Mouse (Mus musculus) megakaryocyte, embryonic 14.5 days (primary cell): Measurements from ENCODE around the gene Gm12184. TPM values are rescaled to one million over a fixed set of nuclear protein-coding genes. Genes with fewer than 3 reads are reported as not detected.

Experiments used
- H3K27me3 ChIP-seq: replicated peaks from 2 replicates; pipeline ENCODE3; 2012; ENCODE audit warnings: inconsistent platforms
- H3K36me3 ChIP-seq: replicated peaks from 2 replicates; pipeline ENCODE3; 2012; ENCODE audit warnings: low read length, inconsistent platforms, mixed read lengths
- H3K4me1 ChIP-seq: 2 replicates; pipeline ENCODE4 v1.6.1; 2012; ENCODE audit warnings: inconsistent platforms
- H3K4me3 ChIP-seq: replicated peaks from 2 replicates; pipeline ENCODE3; 2012; ENCODE audit warnings: moderate library complexity, mild to moderate bottlenecking, inconsistent platforms
- H3K9me3 ChIP-seq: 2 replicates; pipeline ENCODE4 v1.6.1; 2012; ENCODE audit warnings: inconsistent platforms
- FLI1 ChIP-seq: IDR thresholded peaks from 2 replicates; pipeline ENCODE4 v1.6.1; 2012; ENCODE audit warnings: low read length, inconsistent platforms, mixed read lengths
- GATA1 ChIP-seq: IDR thresholded peaks from 3 replicates; pipeline ENCODE4 v1.6.1; 2012; ENCODE audit warnings: mixed read lengths, low read length, inconsistent platforms, borderline replicate concordance
- polyA plus RNA-seq: library from polyadenylated mRNA; stranded (reverse); fragments of >175 nt; gene quantifications from 2 replicates; pipeline ENCODE4 v1.2.3, GENCODE M21; 2012; ENCODE audit warnings: low replicate concordance; ENCODE audit not compliant: insufficient read depth

Gene Gm12184
- polyA plus RNA-seq, 1 experiment, result 18.6 TPM

DNA sequence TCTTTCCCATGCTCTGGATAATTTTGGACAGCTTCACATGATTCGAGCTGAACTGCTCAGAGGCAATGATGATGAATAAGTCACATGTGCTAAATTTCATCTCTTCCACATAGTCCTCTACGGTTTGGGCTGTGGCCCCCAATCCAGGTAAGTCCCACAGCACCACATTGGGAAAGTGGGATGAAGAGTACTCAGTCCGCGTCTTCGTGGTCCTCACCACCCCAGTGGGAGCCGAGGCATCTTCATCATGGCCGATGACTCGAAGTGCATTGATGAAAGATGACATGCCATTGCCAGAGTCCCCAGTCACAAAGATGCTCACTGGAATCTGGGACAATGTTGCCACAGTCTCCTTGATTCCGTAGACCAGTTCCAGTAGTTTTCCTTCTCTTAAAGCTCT, 40.0 kb upstream of the Gm12184 start:
- Histone ChIP-seq H3K4me1 (peaks cover 43% of the 10 kb centered on the region), H3K9me3 (no peaks in the 10 kb centered on the region), H3K27me3 (no peaks in the 10 kb centered on the region), H3K36me3 (peaks cover 50% of the 10 kb centered on the region), H3K4me3 (no peak overlapping the region)
- TF ChIP-seq FLI1 (no peak), GATA1 (no peak)

GRCm38 (mm10) chr11:48863808-48864207, 37.4 kb upstream of the Gm12184 start:
- Histone ChIP-seq H3K27me3 (no peaks in the 10 kb centered on the region), H3K4me3 (no peak overlapping the region), H3K36me3 (peaks cover 50% of the 10 kb centered on the region), H3K9me3 (no peaks in the 10 kb centered on the region), H3K4me1 (peaks cover 33% of the 10 kb centered on the region)
- TF ChIP-seq FLI1 (no peak), GATA1 (no peak)

- H3K4me3 ChIP-seq, result no peak overlapping the region
- peaks cover 35% of the 10 kb centered on the region for H3K4me1 ChIP-seq
- peaks cover 45% of the 10 kb centered on the region for H3K36me3 ChIP-seq
- no peaks in the 10 kb centered on the region for H3K9me3 ChIP-seq
- no peak for TF ChIP-seq GATA1
- no peak for TF ChIP-seq FLI1
- H3K27me3 ChIP-seq, result no peaks in the 10 kb centered on the region
Measured at GRCm38 (mm10) chr11:48862784-48863319, 36.4 kb upstream of the Gm12184 start.

DNA sequence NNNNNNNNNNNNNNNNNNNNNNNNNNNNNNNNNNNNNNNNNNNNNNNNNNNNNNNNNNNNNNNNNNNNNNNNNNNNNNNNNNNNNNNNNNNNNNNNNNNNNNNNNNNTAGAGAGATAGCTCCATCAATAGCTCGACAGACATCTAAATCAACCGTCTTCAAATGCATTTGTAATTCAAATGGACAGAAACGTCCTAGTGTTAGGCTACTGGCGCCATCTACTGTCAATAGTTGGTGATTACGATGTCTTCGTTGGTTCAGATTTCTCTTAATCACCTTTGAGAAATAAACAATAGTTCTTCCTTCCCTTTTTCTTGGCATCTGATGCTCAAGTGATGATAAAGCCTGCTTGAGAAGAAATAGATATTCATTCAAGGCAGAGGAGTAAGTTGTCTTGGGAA, 32.6 kb upstream of the Gm12184 start:
- Histone ChIP-seq H3K27me3 (no peaks in the 10 kb centered on the region), H3K36me3 (peaks cover 9% of the 10 kb centered on the region), H3K4me1 (peaks cover 39% of the 10 kb centered on the region), H3K4me3 (peak overlapping the region; percentile 95), H3K9me3 (no peaks in the 10 kb centered on the region)
- TF ChIP-seq FLI1 (no peak), GATA1 (no peak)

GRCm38 (mm10) chr11:48853474-48854180, 27.2 kb upstream of the Gm12184 start:
- Histone ChIP-seq H3K4me1 (peaks cover 56% of the 10 kb centered on the region), H3K4me3 (peak overlapping the region; percentile 95), H3K27me3 (peaks cover 6% of the 10 kb centered on the region), H3K9me3 (peaks cover 8% of the 10 kb centered on the region), H3K36me3 (peaks cover 8% of the 10 kb centered on the region)
- TF ChIP-seq GATA1 (no peak), FLI1 (no peak)

DNA sequence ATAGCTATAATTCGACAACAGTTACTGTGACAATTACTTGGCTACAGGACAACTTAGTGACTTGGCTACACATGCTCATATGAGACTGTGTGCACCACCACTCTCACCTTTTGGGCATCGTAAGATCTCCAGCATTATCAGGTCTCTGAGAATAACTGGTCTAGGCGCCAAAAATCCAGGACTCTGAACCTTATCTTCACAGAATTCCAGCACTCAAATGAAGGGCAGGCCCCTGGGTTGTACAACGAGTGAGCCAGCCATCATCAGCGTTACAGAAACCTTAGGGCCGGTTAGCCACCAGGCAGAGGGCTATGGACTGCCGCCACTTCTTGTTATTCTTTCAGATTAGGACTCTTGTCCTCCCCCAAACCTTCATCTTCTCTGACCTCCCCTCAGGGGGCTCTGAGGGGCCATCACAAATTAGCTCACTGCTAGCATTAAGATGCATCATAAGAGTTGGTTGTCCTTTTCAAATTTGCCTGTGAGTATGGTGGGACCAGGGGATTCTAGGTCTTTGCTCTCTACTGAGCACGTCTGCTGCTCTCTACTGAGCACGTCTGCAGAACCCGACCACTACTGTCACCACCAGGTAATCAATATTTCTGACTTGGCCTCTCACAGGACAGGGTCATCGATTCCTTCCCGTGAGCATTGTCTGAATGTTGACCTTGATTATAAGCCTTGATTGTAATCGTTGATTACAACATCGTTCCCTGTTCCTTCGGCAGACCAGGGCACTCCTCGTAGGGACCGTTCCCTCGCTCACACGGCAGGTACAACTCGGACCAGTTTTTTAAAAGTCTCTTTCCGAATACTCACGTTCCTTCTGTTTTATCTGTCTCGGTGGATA, 26.4 kb upstream of the Gm12184 start:
- Histone ChIP-seq H3K27me3 (peaks cover 9% of the 10 kb centered on the region), H3K9me3 (peaks cover 8% of the 10 kb centered on the region), H3K36me3 (peaks cover 8% of the 10 kb centered on the region), H3K4me1 (peaks cover 56% of the 10 kb centered on the region), H3K4me3 (peak overlapping the region; percentile 95)
- TF ChIP-seq GATA1 (no peak), FLI1 (no peak)

DNA sequence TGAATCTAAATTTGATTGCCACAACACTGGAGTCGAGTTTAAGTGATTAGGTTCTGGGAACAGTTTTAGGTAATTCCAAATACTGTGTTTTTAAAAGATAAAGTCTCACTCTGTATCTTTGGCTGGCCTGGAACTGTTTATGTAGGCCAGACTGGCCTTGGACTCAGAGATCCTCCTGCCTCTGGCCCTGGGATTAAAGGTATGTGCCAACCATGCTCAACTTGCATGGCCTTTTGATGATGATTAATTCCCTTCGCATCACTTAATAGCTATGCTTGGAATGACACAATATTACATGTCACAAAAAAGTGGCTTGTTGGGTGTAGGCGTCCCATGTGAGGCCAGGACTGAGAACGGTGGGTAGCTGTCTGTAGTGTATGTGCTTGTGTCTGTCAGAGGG, 25.7 kb upstream of the Gm12184 start:
- TF ChIP-seq FLI1 (no peak), GATA1 (no peak)
- H3K27me3 ChIP-seq, result peaks cover 9% of the 10 kb centered on the region
- H3K4me1 ChIP-seq, result peaks cover 59% of the 10 kb centered on the region
- H3K36me3 ChIP-seq, result peaks cover 8% of the 10 kb centered on the region
- peaks cover 8% of the 10 kb centered on the region for H3K9me3 ChIP-seq
- H3K4me3 ChIP-seq, result peak overlapping the region; percentile 95

- H3K27me3 ChIP-seq, result peaks cover 9% of the 10 kb centered on the region
Measured at GRCm38 (mm10) chr11:48851270-48851995, 25.0 kb upstream of the Gm12184 start.

DNA sequence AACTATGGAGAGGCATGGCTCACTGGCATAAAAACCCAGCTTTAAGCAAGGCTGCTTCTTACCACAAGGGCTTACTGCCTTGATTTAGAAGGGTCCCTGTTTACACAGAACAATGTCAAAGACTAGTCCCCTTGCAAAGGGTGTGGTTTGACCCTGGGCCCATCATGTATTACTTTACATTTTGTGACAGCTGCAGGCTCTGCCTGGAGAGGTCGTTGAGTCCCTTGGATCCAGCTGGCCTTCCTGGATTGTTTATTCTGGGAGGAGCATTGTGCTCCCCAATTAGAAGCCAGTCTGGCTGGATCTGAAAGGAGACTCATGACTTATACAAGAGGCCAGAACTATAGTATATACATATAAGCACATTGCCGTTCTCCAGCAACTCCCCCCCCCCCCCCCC, 23.8 kb upstream of the Gm12184 start:
- no peak overlapping the region for H3K4me3 ChIP-seq
- peaks cover 9% of the 10 kb centered on the region for H3K27me3 ChIP-seq
- H3K36me3 ChIP-seq, result peaks cover 8% of the 10 kb centered on the region
- H3K9me3 ChIP-seq, result peaks cover 8% of the 10 kb centered on the region
- peaks cover 59% of the 10 kb centered on the region for H3K4me1 ChIP-seq
- TF ChIP-seq GATA1, result no peak
- no peak for TF ChIP-seq FLI1

More at GRCm38 (mm10) chr11:48851270-48851995, 25.0 kb upstream of the Gm12184 start:
- TF ChIP-seq FLI1 (no peak), GATA1 (no peak)
- Histone ChIP-seq H3K36me3 (peaks cover 8% of the 10 kb centered on the region), H3K9me3 (peaks cover 8% of the 10 kb centered on the region), H3K4me3 (peak overlapping the region; percentile 38), H3K4me1 (peaks cover 62% of the 10 kb centered on the region)
